Mouse (Mus musculus): Measurements from ENCODE around the gene Blm.

Blm gene

GRCm38 (mm10) chr7:80405188-80405695, 129.7 kb downstream of the Blm start, which contains the start of gene Furin:
Gene Furin (minus strand): TSS chr7:80405436.
- DNase-seq (ENCODE audit: low spot score in 2 of 2) = no peak
